ENCODE assay signal across 8 mouse cellular contexts in genomic region chr6:108661412-108661811, GRCm38 (mm10). TPM values are rescaled to one million over a fixed set of nuclear protein-coding genes. Genes with fewer than 3 reads are reported as not detected.
DNase-seq lines count a peak whose midpoint lies in the region; ATAC-seq lines count a peak whose summit lies in the region.

No protein-coding gene starts in this region.

- H3K4me3 ChIP-seq in intestine, embryonic 16.5 days (ENCODE audit: low read length), result peak overlapping the region; percentile 54
- H3K4me3 ChIP-seq in midbrain, embryonic 10.5 days, result peak overlapping the region; percentile 70

- intact Hi-C loops in gastrocnemius, postnatal 36 days (cut with DNase I), result no loop called here
- intact Hi-C loops in left cerebral cortex, postnatal 36 days (cut with DNase I), result loop anchor here (2.0 to 5.0 kb wide), 3 partner anchors 47 to 157 kb away; no protein-coding TSS in a partner anchor

- no peaks in the 10 kb centered on the region for H3K36me3 ChIP-seq in intestine, embryonic 16.5 days (ENCODE audit: control insufficient read depth, insufficient read depth, low read length)
- H3K36me3 ChIP-seq in midbrain, embryonic 10.5 days, result peaks cover 6% of the 10 kb centered on the region; the same call in 1 of the 2 replicates

- H3K27ac ChIP-seq in intestine, embryonic 16.5 days (ENCODE audit: low read length), result peak overlapping the region; percentile 95
- 0 out of 2 replicates have a peak overlapping the region, but pooled peaks have one; percentile 91 for H3K27ac ChIP-seq in midbrain, embryonic 10.5 days (replicated peaks)

- H3K9me3 ChIP-seq in intestine, embryonic 16.5 days (ENCODE audit: control insufficient read depth, low read length), result no peaks in the 10 kb centered on the region
- no peaks in the 10 kb centered on the region for H3K9me3 ChIP-seq in midbrain, embryonic 10.5 days (replicated peaks)

- peak; percentile 98 for DNase-seq in adipocyte (ENCODE audit: low spot score)
- DNase-seq in embryo, embryonic 10.5 days (ENCODE audit: low spot score), result peak; percentile 85
- peak; percentile 95 to 96 for DNase-seq in gastrocnemius, postnatal 36 days
- peak; percentile 90 to 94 for DNase-seq in left cerebral cortex, postnatal 36 days (ENCODE audit: low spot score in 2 of 2)
- DNase-seq in midbrain, embryonic 10.5 days (ENCODE audit: low spot score), result peak; percentile 78
- DNase-seq in right cerebral cortex, postnatal 4 days, result peak; percentile 94
- peak; percentile 73 for DNase-seq in yolk sac, embryonic 10.5 days (ENCODE audit: low spot score)

- under 1% methylated on average over 17 of the region's 17 CpGs for WGBS in intestine, embryonic 16.5 days
- under 1% methylated on average over 17 of the region's 17 CpGs for WGBS in midbrain, embryonic 10.5 days

- H3K4me1 ChIP-seq in intestine, embryonic 16.5 days (ENCODE audit: control insufficient read depth, insufficient read depth, low read length), result peaks cover 29% of the 10 kb centered on the region
- peaks cover 36% of the 10 kb centered on the region for H3K4me1 ChIP-seq in midbrain, embryonic 10.5 days

- H3K4me2 ChIP-seq in intestine, embryonic 16.5 days (ENCODE audit: low read depth, low read length), result peak overlapping the region; percentile 88

- H3K27me3 ChIP-seq in intestine, embryonic 16.5 days (replicated peaks; ENCODE audit: control insufficient read depth, insufficient read depth, low read length), result no peaks in the 10 kb centered on the region
- H3K27me3 ChIP-seq in midbrain, embryonic 10.5 days (ENCODE audit: low read depth, poor library complexity, severe bottlenecking), result peaks cover 82% of the 10 kb centered on the region

- H3K9ac ChIP-seq in intestine, embryonic 16.5 days (ENCODE audit: low read depth, low read length), result peak overlapping the region; percentile 85

- ATAC-seq in intestine, embryonic 16.5 days, result no peak

RNA-seq across cellular contexts. Expression of gene Bhlhe40, which starts 1.0 kb away (rescaled TPM):
- 100 to 1,000 TPM in 1 of 2 experiments, 10 to 100 TPM in 1; 71.8 to 106 TPM for total RNA-seq in gastrocnemius, postnatal 36 days (2021)
- polyA plus RNA-seq in intestine, embryonic 16.5 days (2015; fragmentation: Nextera tagmentation; extraction: Ambion mirVana), result 60.7 and 77.0 TPM in 2 replicates
- 100 to 1,000 TPM in 1 of 2 experiments, 10 to 100 TPM in 1; 94.0 to 104 TPM for total RNA-seq in left cerebral cortex, postnatal 36 days (2021)
- 1.8 and 1.9 TPM in 2 replicates for polyA plus RNA-seq in midbrain, embryonic 10.5 days (2016; fragmentation: Nextera tagmentation; extraction: Ambion mirVana)
